Comparison of ENCODE assay signal across 8 mouse cellular contexts in the genomic region with DNA sequence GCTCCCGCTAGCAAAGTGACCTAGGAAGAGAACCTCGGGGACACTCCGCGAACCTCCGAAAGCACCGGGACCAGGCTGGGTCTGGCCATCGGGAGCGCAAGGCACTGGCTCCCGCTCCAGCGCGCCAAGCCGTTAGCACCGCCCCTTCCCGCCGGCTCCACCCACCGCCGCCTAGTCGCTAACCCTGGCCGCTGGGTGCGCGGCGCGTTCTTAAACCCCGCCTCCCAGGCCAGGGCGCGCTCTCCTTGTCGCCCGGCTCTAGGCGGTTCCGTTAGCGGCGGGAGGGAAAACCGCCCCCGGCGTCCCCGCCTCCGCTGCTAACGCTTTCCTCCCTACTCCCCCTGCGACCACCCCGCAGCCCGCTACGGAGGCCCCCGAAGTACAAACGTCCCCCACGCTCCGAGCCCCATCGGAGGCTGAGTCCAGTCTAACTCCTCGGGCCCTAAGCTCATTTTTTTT. TPM values are rescaled to one million over a fixed set of nuclear protein-coding genes. Genes with fewer than 3 reads are reported as not detected.
DNase-seq lines count a peak whose midpoint lies in the region; ATAC-seq and TF ChIP-seq lines count a peak whose summit lies in the region.

TSS of gene Ctdspl2 (plus strand) at position 237 of the 459 bp plus-strand sequence.
TSS of gene Mageb3 (minus strand) at position 328 of the 459 bp plus-strand sequence.

- peak within 1 kb of the TSS; percentile 84 for H3K4me2 ChIP-seq in heart, embryonic 12.5 days
- H3K4me2 ChIP-seq in kidney, postnatal 0 days (ENCODE audit: low read length) = peak within 1 kb of the TSS; percentile 54
- peak within 1 kb of the TSS; percentile 84 for H3K4me2 ChIP-seq in liver, embryonic 13.5 days
- H3K4me2 ChIP-seq in stomach, embryonic 16.5 days (ENCODE audit: low read depth, low read length) = peak within 1 kb of the TSS; percentile 70

- WGBS in heart, embryonic 12.5 days = under 1% methylated on average over 48 of the region's 48 CpGs
- 2% methylated on average over 42 of the region's 48 CpGs for WGBS in kidney, postnatal 0 days
- under 1% methylated on average over 48 of the region's 48 CpGs for WGBS in liver, embryonic 13.5 days (ENCODE audit: insufficient replicate concordance)
- under 1% methylated on average over 46 of the region's 48 CpGs for WGBS in stomach, embryonic 16.5 days

- peak within 1 kb of the TSS; percentile 91 for H3K4me3 ChIP-seq in heart, embryonic 12.5 days
- peak within 1 kb of the TSS; percentile 88 for H3K4me3 ChIP-seq in kidney, postnatal 0 days (replicated peaks; ENCODE audit: low read depth, low read length)
- peak within 1 kb of the TSS; percentile 76 for H3K4me3 ChIP-seq in liver, embryonic 13.5 days (replicated peaks)
- H3K4me3 ChIP-seq in stomach, embryonic 16.5 days (replicated peaks; ENCODE audit: low read length) = peak within 1 kb of the TSS; percentile 98

- DNase-seq in CD4-positive, CD25-positive, alpha-beta regulatory T cell, adult 2 months (ENCODE audit: low read depth, low spot score) = peak; percentile 97
- DNase-seq in brain, embryonic 18.5 days (ENCODE audit: low read depth, low spot score) = peak; percentile 92
- DNase-seq in kidney, postnatal 0 days (ENCODE audit: low spot score) = peak; percentile 99
- DNase-seq in liver, embryonic 13.5 days = peak; percentile 96
- peak; percentile 92 for DNase-seq in neural tube, embryonic 10.5 days (ENCODE audit: extremely low spot score, low spot score)

- peak; percentile 92 for ATAC-seq in erythroid progenitor cell, adult 5-6 weeks (replicated peaks; ENCODE audit: low FRiP score, poor library complexity, severe bottlenecking)
- ATAC-seq in heart, embryonic 12.5 days (ENCODE audit: insufficient number of reproducible peaks, low FRiP score) = peak; percentile 99
- ATAC-seq in kidney, postnatal 0 days (replicated peaks; ENCODE audit: low FRiP score, low read depth) = peak; percentile 97
- peak; percentile 97 for ATAC-seq in liver, embryonic 13.5 days (ENCODE audit: low read depth)
- ATAC-seq in stomach, embryonic 16.5 days (ENCODE audit: insufficient read depth, low FRiP score) = peak; percentile 98

- peaks cover 12% of the 10 kb centered on the region for H3K4me1 ChIP-seq in heart, embryonic 12.5 days (replicated peaks)
- 0 out of 2 replicates have a peak, but pooled peaks cover 7% of the 10 kb centered on the region for H3K4me1 ChIP-seq in kidney, postnatal 0 days (replicated peaks; ENCODE audit: insufficient read depth, low read length)
- H3K4me1 ChIP-seq in liver, embryonic 13.5 days (replicated peaks) = peaks cover 25% of the 10 kb centered on the region
- peaks cover 15% of the 10 kb centered on the region for H3K4me1 ChIP-seq in stomach, embryonic 16.5 days (ENCODE audit: control insufficient read depth, insufficient read depth, low read length)

- peak; percentile 27 for TF ChIP-seq CTCF in kidney, postnatal 0 days (IDR thresholded peaks at IDR 0.05; ENCODE audit: low read depth)

- H3K27me3 ChIP-seq in heart, embryonic 12.5 days (replicated peaks) = no peaks in the 10 kb centered on the region
- H3K27me3 ChIP-seq in kidney, postnatal 0 days (ENCODE audit: insufficient read depth, low read length) = no peaks in the 10 kb centered on the region
- H3K27me3 ChIP-seq in liver, embryonic 13.5 days = no peaks in the 10 kb centered on the region
- no peaks in the 10 kb centered on the region for H3K27me3 ChIP-seq in stomach, embryonic 16.5 days (ENCODE audit: control insufficient read depth, insufficient read depth, low read length)

- no peaks in the 10 kb centered on the region for H3K9me3 ChIP-seq in heart, embryonic 12.5 days (replicated peaks)
- H3K9me3 ChIP-seq in kidney, postnatal 0 days (replicated peaks; ENCODE audit: low read length) = no peaks in the 10 kb centered on the region
- no peaks in the 10 kb centered on the region for H3K9me3 ChIP-seq in liver, embryonic 13.5 days (replicated peaks)
- H3K9me3 ChIP-seq in stomach, embryonic 16.5 days (replicated peaks; ENCODE audit: control insufficient read depth, low read length) = no peaks in the 10 kb centered on the region

- H3K9ac ChIP-seq in heart, embryonic 12.5 days = peak within 1 kb of the TSS; percentile 96
- H3K9ac ChIP-seq in kidney, postnatal 0 days (ENCODE audit: low read depth, low read length) = peak within 1 kb of the TSS; percentile 92
- H3K9ac ChIP-seq in liver, embryonic 13.5 days = peak within 1 kb of the TSS; percentile 87
- peak within 1 kb of the TSS; percentile 97 for H3K9ac ChIP-seq in stomach, embryonic 16.5 days (ENCODE audit: low read length)

- no peaks in the 10 kb centered on the region; the same call in 1 of the 2 replicates for H3K36me3 ChIP-seq in heart, embryonic 12.5 days
- H3K36me3 ChIP-seq in kidney, postnatal 0 days (ENCODE audit: insufficient read depth, low read length) = 0 out of 2 replicates have a peak, but pooled peaks cover 3% of the 10 kb centered on the region
- peaks cover 13% of the 10 kb centered on the region for H3K36me3 ChIP-seq in liver, embryonic 13.5 days
- no peaks in the 10 kb centered on the region for H3K36me3 ChIP-seq in stomach, embryonic 16.5 days (ENCODE audit: control insufficient read depth, insufficient read depth, low read length)

- H3K27ac ChIP-seq in heart, embryonic 12.5 days (ENCODE audit: poor library complexity, severe bottlenecking) = peak within 1 kb of the TSS; percentile 95
- peak within 1 kb of the TSS; percentile 98 for H3K27ac ChIP-seq in kidney, postnatal 0 days
- H3K27ac ChIP-seq in liver, embryonic 13.5 days = peak within 1 kb of the TSS; percentile 95
- peak within 1 kb of the TSS; percentile 97 for H3K27ac ChIP-seq in stomach, embryonic 16.5 days (ENCODE audit: low read length)

RNA-seq across cellular contexts. Expression of gene Ctdspl2, which starts in this region (rescaled TPM):
- total RNA-seq in erythroid progenitor cell, adult 5-6 weeks (2015; ENCODE audit: low replicate concordance) = 40.7 and 98.1 TPM in 2 replicates
- total RNA-seq in erythroid progenitor cell, adult 5-6 weeks (2017; ENCODE audit: low replicate concordance) = 66.6 and 92.0 TPM in 2 replicates
- polyA plus RNA-seq in heart, embryonic 12.5 days (2016; fragmentation: Nextera tagmentation; extraction: Ambion mirVana) = 44.4 and 49.2 TPM in 2 replicates
- 38.9 and 40.8 TPM in 2 replicates for polyA plus RNA-seq in kidney, postnatal 0 days (2015; fragmentation: Nextera tagmentation; extraction: Ambion mirVana)
- 18.3 and 20.6 TPM in 2 replicates for polyA plus RNA-seq in liver, embryonic 13.5 days (2015; fragmentation: Nextera tagmentation; extraction: Ambion mirVana)
- polyA plus RNA-seq in stomach, embryonic 16.5 days (2015; fragmentation: Nextera tagmentation; extraction: Ambion mirVana) = 41.3 and 49.1 TPM in 2 replicates

RNA-seq across cellular contexts. Expression of gene Mageb3, which starts in this region (rescaled TPM):
- total RNA-seq in erythroid progenitor cell, adult 5-6 weeks (2015; ENCODE audit: low replicate concordance) = not detected in 2 replicates
- total RNA-seq in erythroid progenitor cell, adult 5-6 weeks (2017; ENCODE audit: low replicate concordance) = not detected in 2 replicates
- 0.18 TPM in 1 of 2 replicates, not detected in the other for polyA plus RNA-seq in heart, embryonic 12.5 days (2016; fragmentation: Nextera tagmentation; extraction: Ambion mirVana)
- polyA plus RNA-seq in kidney, postnatal 0 days (2015; fragmentation: Nextera tagmentation; extraction: Ambion mirVana) = 0.17 TPM in 2 replicates
- polyA plus RNA-seq in liver, embryonic 13.5 days (2015; fragmentation: Nextera tagmentation; extraction: Ambion mirVana) = 0.03 TPM in 1 of 2 replicates, not detected in the other
- 0.05 and 0.09 TPM in 2 replicates for polyA plus RNA-seq in stomach, embryonic 16.5 days (2015; fragmentation: Nextera tagmentation; extraction: Ambion mirVana)

Comparison
In these comparisons a context has a peak if more than half of its experiments do, and no peak if none do; other contexts are left out.
1. Peak in every context shown above with its lines: DNase-seq, ATAC-seq, H3K4me3 ChIP-seq and H3K27ac ChIP-seq.